Comparison of ENCODE assay signal across 7 mouse cellular contexts in the genomic region with DNA sequence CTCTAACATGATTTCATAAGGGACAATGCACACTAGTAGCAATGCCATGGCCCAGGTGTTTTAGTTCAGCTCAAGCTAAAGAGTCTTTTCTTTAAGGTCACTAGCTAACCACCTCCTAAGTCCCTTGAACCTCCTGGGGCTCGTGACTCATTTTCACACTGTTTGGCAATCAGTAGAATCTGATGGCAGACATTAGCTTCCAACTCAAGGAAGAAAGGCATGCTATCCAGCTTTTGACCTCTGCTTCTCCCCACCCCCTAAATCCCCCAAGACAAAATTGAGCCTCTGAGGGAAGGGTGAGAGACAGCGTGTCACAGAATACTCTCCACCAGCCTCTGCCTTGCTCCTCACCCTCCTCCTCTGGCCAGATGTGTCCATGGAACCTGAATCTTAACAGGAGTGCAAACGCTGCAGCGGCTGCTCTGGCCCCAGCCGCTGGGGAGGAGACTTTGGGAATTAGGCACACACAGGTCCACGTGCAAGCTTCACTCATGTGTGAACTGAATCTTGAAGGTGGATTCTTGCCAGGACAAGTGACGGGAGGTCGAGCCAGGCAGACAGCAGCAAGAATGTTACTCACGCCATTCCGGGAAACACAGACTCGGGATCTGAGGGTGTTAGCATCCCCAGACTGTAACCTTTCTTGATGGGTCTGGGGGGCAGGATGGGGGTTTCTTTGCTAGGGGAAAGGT. TPM values are rescaled to one million over a fixed set of nuclear protein-coding genes. Genes with fewer than 3 reads are reported as not detected.
DNase-seq lines count a peak whose midpoint lies in the region.

No protein-coding gene starts in this region.

- peak; percentile 67 for DNase-seq in retina, postnatal 1 day
- DNase-seq in retina, embryonic 14.5 days (ENCODE audit: low spot score): no peak
- DNase-seq in heart, adult 18-20 months: peak; percentile 81 to 87
- DNase-seq in kidney, postnatal 25 days: peak; percentile 77 to 89
- DNase-seq in layer of hippocampus, adult 9-11 months: no peak
- DNase-seq in frontal cortex, postnatal 25 days (ENCODE audit: low spot score in 2 of 2): no peak
- no peak for DNase-seq in B cell, adult 2 months

RNA-seq across cellular contexts. Expression of a gene that starts 30.7 kb away (rescaled TPM):
- under 1 TPM in 1 of 2 experiments, not detected in 1; 0.10 TPM for total RNA-seq in heart, adult 18-20 months (2021)

Comparison
In these comparisons a context has a peak if more than half of its experiments do, and no peak if none do; other contexts are left out.
1. DNase-seq: peak in retina, postnatal 1 day (single experiment), heart, adult 18-20 months (2 of 2) and kidney, postnatal 25 days (2 of 2); none in retina, embryonic 14.5 days (single experiment), layer of hippocampus, adult 9-11 months (single experiment), frontal cortex, postnatal 25 days (0 of 2) and B cell, adult 2 months (0 of 2).